Mouse (Mus musculus) yolk sac, embryonic 10.5 days (tissue): ENCODE results near the gene Hoxc5.

ENCODE experiments used
- DNase-seq: peaks from one replicate; pipeline ENCODE4 v3.0.0-alpha.2; 2017; ENCODE audit warnings: low spot score

Gene Hoxc5

DNA sequence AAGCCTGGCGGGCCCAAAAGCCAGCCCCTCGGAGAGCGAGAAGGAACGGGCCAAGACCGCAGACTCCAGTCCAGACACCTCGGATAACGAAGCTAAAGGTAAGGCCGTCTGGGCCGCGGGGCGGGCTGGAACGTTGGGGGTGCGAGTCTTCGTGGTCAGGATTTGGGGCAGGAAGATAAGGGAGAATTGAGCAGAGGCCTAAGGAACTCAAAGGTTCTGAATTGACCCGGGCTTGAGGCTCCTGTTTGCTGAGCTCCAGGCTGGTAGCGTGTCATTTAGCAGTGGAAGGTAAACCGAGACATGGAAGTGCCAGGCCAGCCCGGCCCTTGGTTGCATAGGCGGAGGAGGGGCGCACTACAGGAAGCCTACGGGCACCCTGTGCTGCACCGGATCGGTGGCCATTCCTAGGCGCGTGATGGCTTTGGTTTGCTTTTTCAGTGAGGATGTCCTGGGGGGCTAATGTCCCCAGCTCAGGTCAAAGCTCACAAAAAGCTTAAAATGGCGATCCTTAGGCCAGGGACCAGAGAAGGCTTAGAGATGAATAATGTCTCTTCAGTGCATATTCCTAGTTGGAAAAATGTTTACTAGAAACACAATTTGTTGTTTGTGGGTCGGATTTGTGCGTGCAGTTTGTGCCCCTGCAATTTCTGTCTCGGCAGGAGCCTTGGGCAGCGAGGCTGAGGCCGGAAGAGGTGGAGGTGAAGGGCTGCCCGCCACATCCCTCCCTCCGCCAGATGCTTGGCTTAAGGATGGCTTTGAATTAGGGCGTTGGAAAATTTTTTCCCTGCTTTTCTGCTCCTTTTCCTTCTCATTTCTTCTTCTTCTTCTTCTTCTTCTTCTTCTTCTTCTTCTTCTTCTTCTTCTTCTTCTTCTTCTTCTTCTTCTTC is 511 bp downstream of the Hoxc5 start:
- DNase-seq: peak; percentile 19

DNA sequence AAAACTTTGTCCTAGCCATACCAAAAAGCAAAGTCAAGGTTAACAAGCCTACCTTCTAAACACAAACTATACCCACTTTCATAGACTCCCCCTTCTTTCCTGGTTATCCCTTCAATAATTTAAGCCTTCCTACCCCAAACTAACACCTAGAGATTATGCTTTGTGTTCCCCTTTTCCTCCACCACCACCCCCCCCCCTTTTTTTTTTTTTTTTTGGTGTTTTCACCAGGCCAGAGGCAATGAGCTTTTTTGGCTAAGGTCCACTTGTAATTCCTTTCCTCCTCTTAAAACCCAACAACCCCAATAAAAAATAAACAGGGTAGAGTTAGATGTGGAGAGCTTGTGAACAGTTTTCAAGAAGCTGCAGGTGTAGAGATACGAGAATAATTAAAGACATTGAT is 2.1 kb downstream of the Hoxc5 start:
- DNase-seq: no peak

DNA sequence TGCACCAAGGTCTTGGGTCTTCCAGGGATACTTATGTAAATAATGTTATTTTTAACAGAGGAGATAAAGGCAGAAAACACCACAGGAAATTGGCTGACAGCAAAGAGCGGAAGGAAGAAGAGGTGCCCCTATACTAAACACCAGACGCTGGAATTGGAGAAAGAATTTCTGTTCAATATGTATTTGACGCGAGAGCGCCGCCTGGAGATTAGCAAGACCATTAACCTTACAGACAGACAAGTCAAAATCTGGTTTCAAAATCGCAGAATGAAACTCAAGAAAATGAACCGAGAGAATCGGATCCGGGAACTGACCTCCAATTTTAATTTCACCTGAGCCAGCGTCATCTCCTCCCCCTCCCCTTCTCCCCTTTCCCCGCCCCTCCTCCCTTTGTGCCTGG is 3.5 kb downstream of the Hoxc5 start:
- no peak for DNase-seq

DNA sequence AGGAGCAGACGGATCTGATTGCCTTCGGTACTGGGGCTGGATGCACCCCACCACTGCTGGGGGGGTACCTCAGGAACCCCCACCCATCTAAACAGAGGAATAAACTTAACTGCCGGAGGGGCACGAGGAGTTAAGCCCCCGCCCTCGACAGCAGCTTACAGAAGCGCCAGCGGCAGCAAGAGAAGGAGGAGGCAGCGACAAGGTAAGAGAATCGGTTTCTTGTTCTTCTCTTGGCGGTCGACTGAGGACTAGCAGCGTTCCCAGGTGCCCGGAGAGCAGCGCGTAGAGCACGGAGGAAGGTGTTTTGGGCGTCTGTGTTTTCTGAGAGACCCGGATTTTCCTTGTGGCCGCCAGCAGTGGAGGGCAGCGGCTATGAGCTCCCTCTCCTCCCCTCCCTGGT is 5.0 kb downstream of the Hoxc5 start:
- no peak for DNase-seq

DNA sequence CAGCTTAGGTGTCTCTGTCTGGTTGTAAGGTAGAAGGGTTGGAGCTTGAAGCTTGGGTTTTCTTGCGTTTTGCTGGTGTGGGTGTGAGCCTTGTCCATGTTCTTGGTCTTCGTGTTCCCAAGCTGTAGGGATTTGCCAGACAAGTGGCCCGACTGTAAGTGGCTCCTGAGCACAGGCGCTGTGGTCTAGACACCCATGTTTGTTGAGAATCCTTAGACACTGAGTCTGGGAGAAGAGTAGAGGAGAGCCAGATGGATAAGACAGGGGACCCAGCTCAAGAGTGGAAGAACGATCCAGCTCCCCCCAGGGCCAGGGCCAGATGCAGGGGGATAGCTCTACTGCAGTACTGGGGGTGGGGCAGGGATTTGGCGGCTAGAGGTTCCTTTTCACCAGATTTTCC is 5.5 kb downstream of the Hoxc5 start:
- DNase-seq: no peak

DNA sequence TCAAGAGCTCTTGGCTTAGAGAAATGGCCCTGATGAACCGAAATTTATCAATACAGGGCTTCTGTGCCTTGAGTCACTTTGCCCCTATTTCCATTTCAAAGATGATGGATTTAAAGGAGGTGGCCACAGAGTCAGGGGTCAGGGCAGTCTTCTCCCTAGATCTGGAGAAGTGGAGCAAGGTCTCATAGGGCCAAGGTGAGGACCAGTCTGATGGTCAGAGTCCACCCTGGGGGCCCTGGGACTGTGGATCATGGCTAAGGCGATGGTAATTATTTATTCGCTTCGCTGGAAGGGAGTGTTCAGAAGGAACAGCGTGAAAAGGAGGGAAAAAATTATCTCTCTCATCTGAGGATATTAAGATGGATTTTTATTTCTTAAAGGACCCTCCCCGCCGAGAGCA is 7.8 kb downstream of the Hoxc5 start:
- DNase-seq: no peak

DNA sequence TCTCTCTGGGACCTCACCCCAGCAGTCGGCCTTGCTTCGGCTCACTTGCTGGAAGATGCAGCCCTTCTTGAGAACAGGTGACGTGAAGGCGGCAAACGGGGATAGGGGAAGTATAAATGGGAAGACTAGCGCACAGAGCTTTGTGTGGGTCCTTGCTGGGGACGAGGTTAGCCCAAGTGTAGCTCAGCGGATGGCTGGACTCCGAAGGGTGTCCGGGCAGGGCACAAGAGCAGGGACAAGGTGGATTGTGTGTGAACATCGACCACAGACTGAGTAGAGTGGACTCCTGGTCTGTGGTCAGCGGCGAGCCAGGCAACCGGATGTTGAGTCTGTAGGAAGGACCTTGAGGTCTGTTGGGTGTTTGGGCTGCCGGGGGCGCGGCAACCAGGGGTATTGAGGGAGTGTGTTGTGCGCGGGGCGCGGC is 8.5 kb downstream of the Hoxc5 start:
- DNase-seq: no peak

DNA sequence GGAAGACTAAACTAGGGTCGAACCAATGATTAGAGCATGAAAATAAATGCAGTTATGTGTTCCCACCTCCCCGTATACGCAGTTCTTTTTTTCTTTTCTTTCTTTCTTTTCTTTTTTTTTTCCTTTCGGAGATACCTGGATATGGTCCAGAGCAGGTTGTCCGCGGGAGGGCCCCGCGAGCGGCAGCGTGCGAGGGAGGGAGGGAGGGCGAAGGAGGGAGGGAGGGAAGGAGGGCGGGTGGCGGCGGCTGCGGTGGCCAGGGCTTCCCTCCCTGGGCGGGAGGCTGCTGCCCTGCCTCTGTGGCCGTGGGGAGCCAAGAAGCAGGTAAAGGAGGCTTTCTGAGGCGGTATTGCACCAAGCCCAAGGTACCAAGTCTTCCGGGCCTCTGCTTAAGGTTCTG is 8.9 kb downstream of the Hoxc5 start, which contains the start of gene Hoxc9:
Gene Hoxc9 (plus strand): TSS at position 269 of the 400 bp plus-strand sequence.
- no peak for DNase-seq

DNA sequence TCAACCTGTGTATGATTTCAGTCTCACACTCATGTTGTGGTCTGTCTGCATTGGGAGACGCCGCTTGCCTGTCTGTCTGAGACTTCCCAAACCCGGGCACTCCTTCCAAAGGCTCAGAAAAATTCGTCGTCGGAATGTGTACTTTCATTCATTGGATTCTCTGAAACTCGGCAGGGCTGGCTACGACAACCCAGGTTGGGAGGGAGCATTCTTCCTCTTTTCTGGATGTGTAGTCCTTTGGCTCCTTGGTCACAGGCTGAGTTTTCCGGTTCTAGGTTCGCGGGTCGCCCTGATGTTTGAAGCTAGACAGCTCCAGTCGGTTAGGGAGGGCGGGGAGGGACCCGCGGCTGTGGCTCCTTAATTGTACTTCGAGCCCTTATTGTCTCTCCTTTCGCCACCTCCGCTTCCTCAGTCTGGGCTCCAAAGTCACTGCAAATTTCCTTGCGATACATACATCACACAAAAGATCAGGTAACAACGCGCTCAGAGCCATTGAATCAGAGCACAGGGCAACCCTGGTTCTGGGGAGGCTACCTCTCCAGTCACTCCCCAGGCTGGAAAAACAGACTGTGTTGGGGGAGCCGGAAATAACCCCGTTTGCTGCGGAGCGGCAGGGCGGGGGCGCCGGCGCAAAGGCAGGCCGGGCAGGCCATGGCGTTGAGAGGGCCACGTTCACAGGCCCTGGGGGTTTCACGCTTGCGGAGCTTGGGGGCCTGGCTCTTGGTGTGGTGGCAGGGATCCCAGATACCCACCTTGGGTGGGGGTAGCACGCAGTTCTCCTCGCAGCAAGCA is 9.6 kb downstream of the Hoxc5 start:
- no peak for DNase-seq

DNA sequence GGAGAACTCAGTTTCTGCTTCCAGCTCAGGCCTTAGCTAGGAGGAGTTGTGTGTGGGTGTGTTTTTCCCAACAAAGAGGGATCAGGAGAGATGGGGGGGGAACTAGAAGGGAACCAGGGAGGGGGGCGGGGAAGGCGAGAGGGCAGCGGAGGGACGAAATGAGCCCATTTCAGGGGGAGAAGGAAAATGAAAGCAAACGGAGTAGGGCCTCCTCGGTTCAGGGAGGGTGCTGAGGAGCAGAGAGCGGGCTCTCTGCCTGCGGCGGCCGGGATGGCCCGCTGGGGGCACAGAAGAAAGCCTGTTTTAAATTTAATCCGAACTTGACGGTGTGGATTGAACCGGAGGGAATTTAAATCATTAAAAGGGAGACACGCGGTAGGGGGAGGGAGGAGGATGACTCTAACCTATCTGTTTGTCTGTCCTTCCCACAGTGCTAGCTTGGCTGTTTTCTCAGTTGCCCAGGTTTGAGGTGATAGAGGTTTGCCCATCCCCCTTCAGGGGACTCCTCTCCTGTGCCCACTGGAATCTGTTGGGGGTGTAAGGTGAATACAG is 10.3 kb downstream of the Hoxc5 start:
- no peak for DNase-seq

DNA sequence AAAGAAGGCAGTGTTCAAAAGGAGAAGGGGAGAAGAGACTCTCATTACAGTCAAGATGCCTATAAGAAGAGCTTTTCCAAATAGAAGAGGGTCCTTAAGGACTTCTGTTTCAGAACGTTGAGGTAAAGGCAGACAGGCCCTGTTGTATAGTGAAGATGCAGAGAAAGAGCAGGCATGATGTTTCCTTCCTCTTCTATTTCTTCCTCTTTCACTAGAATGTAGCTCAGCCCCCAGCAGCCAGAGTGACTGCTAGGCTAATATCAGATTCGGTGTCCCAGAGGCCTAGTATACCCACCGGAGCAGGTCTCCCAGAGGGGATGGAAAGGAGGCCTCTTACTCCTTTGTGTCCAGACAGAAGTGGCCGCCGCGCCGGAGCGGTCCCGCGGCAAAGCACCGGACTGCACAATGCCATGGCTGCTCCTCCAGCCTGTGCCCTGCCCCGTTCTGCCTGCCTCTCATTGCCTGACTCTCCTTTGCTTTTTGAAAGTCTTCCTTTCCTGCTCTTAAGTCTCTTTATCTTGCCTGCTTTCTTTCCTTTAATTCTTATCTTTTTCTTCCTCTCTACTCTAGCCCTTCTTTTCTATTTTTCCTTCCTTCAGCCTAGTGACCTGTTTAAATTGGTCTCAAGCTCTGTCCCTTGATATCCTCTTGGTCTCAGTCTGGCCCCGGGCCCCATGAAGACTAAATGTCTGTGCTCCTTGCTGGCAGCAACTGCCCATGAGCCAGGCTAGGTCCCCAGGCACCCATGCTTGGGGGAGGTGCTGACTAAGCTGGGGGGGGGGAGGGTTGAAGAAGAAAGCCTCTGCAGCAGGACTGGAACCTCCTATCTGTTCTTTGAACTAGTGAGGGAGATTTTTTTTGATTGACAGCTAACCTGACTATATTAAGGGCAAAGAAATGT is 11.6 kb downstream of the Hoxc5 start:
- no peak for DNase-seq

DNA sequence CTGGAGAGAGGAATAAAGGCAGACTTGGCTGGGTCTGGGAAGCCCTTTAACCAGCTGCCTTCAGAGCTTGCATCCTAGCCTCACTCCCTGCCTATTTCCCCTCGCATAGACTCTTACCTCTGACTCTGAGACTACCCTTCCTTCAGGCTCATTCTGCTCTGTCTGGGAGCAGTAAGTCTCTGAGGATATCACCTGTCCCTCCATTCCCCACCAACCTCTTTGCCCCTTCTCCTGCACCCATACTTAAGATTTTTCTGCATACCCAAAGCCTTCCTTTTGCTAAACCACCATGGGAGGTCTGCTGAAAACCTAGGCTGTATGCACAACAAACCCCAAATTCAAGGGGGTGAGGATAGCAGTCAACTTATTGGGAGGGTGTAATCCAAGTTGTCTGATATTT is 12.7 kb downstream of the Hoxc5 start:
- no peak for DNase-seq

DNA sequence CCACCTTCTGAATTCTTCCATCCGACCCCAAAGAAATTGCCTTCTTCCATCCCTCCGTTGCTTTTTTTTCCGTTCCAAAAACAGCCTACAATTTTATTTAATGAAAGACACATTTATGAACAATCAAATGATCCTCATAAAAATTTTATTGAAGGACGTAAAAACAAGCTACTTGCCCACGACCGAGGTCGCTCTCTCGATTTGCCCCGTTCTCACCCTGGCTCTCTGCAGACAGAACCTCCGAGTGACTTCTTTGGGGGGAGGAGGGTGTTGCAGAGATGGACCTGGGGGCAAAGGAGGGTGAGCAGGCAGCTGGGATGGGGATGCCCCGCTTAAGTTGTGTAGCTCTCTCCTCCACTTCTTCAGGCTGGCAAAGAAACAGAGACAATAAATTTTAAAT is 13.1 kb downstream of the Hoxc5 start:
- no peak for DNase-seq

DNA sequence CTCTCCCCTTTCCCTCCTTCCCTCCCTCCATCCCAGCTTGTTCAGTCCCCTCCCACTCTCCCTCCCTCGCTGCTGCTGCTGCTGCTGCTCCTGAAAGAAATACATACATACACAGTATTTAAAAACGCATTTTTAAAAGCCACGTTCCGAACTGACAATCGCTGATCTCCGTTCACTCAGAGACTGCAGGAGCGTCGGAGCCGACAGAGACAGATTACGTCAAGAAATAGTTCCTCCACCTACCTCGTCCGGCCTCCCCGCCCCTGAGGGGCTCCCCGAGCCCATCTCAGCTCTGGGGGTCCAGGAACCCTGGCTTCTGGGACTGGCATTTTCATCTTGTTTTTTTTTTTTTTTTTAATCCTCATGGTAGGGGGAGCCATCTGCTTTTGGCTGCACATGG is 13.7 kb downstream of the Hoxc5 start:
- no peak for DNase-seq

DNA sequence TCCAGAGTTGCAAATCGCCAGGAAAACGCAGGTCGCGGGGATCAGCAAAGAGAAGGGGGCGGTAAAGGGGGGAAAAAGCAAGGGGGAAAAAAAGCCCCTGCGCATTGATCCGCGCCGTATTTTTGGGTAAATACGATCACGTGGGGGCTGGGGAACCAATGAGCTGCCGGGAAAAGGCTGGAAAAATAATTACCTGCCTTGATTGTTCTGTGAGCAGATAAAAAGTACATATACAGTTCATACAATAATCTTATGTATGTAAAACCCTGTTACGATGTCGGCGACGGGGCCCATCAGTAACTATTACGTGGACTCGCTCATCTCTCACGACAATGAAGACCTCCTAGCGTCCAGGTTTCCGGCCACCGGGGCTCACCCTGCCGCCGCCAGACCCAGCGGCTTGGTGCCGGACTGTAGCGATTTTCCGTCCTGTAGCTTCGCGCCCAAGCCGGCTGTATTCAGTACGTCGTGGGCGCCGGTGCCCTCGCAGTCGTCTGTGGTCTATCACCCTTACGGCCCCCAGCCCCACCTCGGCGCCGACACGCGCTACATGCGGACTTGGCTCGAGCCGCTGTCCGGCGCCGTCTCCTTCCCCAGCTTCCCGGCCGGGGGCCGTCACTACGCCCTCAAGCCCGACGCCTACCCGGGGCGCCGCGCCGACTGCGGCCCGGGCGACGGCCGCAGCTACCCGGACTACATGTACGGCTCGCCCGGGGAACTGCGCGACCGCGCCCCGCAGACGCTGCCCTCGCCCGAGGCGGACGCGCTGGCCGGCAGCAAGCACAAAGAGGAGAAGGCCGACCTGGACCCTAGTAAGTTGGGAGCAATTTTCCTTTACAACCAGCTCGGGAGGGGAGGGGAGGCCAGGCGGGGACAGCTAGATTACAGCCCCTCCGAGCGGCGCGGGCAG is 14.4 kb downstream of the Hoxc5 start:
- peak; percentile 76 for DNase-seq

DNA sequence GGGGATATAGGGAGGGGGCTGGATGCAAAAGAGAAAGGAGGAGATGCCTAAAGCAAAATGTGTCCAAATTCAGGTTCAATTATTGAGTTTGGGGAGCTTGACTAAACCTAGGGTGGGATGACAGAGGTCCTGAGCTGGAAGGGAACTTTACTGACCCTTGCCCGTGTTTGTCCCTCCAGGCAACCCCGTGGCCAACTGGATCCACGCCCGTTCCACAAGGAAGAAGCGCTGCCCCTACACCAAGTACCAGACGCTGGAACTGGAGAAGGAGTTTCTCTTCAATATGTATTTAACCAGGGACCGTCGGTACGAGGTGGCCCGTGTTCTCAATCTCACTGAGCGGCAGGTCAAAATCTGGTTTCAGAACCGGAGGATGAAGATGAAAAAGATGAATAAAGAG is 16.5 kb downstream of the Hoxc5 start:
- DNase-seq: no peak

DNA sequence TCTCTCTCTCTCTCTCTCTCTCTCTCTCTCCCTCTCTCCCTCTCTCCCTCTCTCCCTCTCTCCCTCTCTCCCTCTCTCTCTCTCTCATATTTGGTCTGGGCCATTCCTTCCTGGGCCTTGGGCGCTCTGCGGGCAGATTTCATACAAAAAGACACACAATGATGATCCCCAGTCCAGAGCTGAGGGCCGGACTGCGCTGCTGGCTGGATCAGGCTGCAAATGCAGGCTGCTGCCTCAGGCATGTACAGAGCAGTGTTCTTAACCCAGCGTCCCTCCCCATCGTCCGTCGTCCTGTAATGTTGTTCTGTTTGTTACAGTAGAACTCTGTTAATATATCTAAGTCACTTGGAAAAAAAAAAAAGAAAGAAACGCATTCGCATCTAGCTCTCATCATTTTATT is 17.3 kb downstream of the Hoxc5 start:
- DNase-seq: no peak

DNA sequence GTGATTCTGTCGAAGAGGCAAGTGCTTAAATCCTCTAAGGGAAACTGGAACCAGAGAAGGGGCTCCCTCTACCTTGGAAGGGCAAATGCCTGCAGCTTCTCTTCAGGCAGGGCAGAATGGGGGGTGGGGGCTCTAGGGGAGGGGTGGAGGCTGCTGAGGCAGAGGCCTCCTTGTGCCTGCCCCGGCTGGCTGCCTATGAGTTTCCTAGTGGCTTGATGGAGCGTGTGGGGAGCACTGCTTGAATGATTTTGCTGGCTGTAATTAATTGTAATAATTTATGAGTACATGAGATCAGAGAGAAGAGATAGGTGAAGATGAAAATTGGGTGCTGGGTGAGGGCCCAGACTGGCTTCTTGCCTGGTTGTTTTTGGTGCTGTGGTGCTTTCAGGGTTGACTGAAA is 17.7 kb downstream of the Hoxc5 start:
- DNase-seq: no peak

DNA sequence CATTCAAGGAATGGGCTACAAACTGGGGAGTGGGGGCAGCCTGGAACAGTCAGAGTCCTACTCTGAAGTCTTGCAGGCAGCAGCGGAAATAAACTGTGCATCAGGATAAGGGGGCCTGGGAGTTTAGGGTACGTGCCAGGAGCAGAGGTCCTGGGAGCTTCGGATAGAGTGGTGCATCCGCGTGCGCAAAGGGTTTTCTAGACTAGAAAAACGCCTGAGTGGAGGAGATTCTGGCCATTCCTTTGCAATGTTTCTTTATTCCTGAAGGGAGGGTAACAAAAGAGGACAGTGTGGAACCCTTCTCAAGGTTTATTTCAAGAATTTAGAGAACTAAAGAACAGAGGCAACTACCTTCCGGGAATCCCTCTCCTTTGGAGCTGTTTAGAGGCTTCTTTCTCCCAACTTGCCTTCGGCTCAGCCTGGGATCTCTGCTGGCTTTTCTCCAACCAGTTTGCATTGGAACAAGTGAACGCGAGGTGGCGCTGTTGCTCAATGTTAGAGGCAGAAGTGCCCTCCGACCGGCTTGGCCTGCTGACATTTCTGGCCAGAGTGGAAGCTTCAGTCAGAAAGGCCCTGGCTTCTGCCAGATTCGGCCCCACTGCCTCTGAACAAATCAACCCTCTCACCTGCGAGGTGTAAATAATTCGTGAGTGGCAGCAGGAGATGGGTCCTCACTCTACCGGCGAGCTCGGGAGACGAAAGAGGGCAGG is 20.0 kb downstream of the Hoxc5 start:
- DNase-seq: peak; percentile 86

DNA sequence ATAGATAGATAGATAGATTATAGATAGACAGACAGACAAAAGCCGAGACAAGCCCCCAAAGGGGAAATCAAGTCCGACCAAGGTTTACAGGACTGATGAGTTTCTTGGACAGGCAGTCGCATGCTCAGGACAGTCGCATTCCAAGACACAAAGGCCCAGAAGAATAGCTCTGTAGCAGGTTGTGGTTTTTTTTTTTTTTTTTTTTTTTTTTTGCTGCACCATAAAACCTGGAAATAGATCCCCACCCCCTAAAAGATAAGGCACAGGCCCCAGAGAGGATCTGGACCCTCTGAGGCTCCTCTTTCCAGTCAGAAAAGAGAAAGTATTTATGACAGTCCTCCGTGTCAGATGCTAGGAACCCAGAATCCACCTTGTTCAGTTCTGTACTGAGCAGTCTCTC is 20.8 kb downstream of the Hoxc5 start:
- DNase-seq: no peak
